Mouse (Mus musculus) small intestine, adult 2 months (tissue): Measurements from ENCODE around the gene Gm9945. TPM values are rescaled to one million over a fixed set of nuclear protein-coding genes. Genes with fewer than 3 reads are reported as not detected.
A peak's percentile ranks its signal among the peaks of the same experiment; 100 is the strongest.

Source experiments
- H3K27ac ChIP-seq: fragments of 200-500 bp; 2 replicates; pipeline ENCODE4 v1.5.1; 2012; ENCODE audit warnings: low read depth, low read length, control low read depth, inconsistent platforms; ENCODE audit not compliant: insufficient read depth
- H3K27me3 ChIP-seq: fragments of 200-500 bp; 2 replicates; pipeline ENCODE4 v1.6.1; 2012; ENCODE audit warnings: mild to moderate bottlenecking, moderate library complexity, low read length, inconsistent platforms; ENCODE audit not compliant: control insufficient read depth, insufficient read depth
- H3K36me3 ChIP-seq: fragments of 200-500 bp; 2 replicates; pipeline ENCODE4 v1.6.1; 2012; ENCODE audit warnings: mild to moderate bottlenecking, low read length, control low read depth, inconsistent platforms; ENCODE audit not compliant: control insufficient read depth, insufficient read depth
- H3K4me1 ChIP-seq: fragments of 200-500 bp; 2 replicates; pipeline ENCODE4 v1.6.1; 2012; ENCODE audit warnings: low read length, inconsistent platforms, mixed read lengths; ENCODE audit not compliant: control insufficient read depth, insufficient read depth, insufficient read length
- H3K4me3 ChIP-seq: fragments of 200-500 bp; 2 replicates; pipeline ENCODE4 v1.5.1; 2012; ENCODE audit warnings: low read depth, mild to moderate bottlenecking, control low read depth, inconsistent platforms, low read length, moderate library complexity
- CTCF ChIP-seq: fragments of 200-500 bp; IDR thresholded peaks from 2 replicates; pipeline ENCODE4 v1.5.1; 2012; ENCODE audit warnings: low read depth, mild to moderate bottlenecking, control low read depth, inconsistent platforms, low read length, moderate library complexity, mixed read lengths; ENCODE audit not compliant: insufficient replicate concordance, insufficient read length; ENCODE audit errors: extremely low read depth
- POLR2A ChIP-seq: fragments of 200-500 bp; IDR thresholded peaks from 2 replicates; pipeline ENCODE4 v1.6.1; 2012; ENCODE audit warnings: low read depth, mild to moderate bottlenecking, control low read depth, inconsistent platforms, low read length, moderate library complexity
- WGBS: fragments of 180-500 bp; shearing (Covaris S2); methylation state at CpG from one replicate; pipeline ENCODE4 v1.1.7; 2018; 5-methylcytosine and 5-hydroxymethylcytosine counted together
- polyA plus RNA-seq: library from polyadenylated mRNA; depleted of rRNA; stranded (reverse); fragments of >200 nt; gene quantifications from 2 replicates; pipeline ENCODE4 v1.2.3, GENCODE M21; 2012; rRNA removed

Gene Gm9945
- not detected in 2 replicates for polyA plus RNA-seq

- WGBS = under 1% methylated on average over 40 of the region's 40 CpGs
- TF ChIP-seq POLR2A (peak; percentile 51; the same call in 1 of the 2 replicates), CTCF (0 out of 2 replicates have a peak, but pooled peaks have one; percentile 9)
- H3K27me3 ChIP-seq = no peaks in the 10 kb centered on the region; the same call in 1 of the 2 replicates
- H3K36me3 ChIP-seq = no peaks in the 10 kb centered on the region
- peaks cover 12% of the 10 kb centered on the region for H3K4me1 ChIP-seq
- H3K4me3 ChIP-seq = peak within 1 kb of the TSS; percentile 79
- H3K27ac ChIP-seq = peak within 1 kb of the TSS; percentile 80
Measured at GRCm38 (mm10) chr11:53479783-53480301, at the start of gene Gm9945, which contains the start of gene Sowaha. TSS of gene Gm9945 (plus strand) at chr11:53480166. TSS of gene Sowaha (minus strand) at chr11:53480274.

- Histone ChIP-seq H3K36me3 (peaks cover 12% of the 10 kb centered on the region), H3K27me3 (no peaks in the 10 kb centered on the region), H3K4me1 (peaks cover 31% of the 10 kb centered on the region), H3K4me3 (peak overlapping the region; percentile 96), H3K27ac (peak overlapping the region; percentile 100)
- TF ChIP-seq CTCF (no peak), POLR2A (no peak)
- under 1% methylated on average over 34 of the region's 34 CpGs for WGBS
Measured at GRCm38 (mm10) chr11:53430300-53430669, 49.7 kb upstream of the Gm9945 start.

GRCm38 (mm10) chr11:53430670-53431346 lies 49.2 kb upstream of the Gm9945 start, which contains the start of the genes Uqcrq and Gdf9:
TSS of gene Uqcrq (minus strand) at chr11:53430831.
TSS of gene Gdf9 (plus strand) at chr11:53431023.
- TF ChIP-seq POLR2A = peak; percentile 82
- no peak for TF ChIP-seq CTCF
- Histone ChIP-seq H3K36me3 (peaks cover 12% of the 10 kb centered on the region), H3K27me3 (no peaks in the 10 kb centered on the region), H3K4me1 (peaks cover 27% of the 10 kb centered on the region), H3K4me3 (peak within 1 kb of the TSS; percentile 96), H3K27ac (peak within 1 kb of the TSS; percentile 100)
- WGBS = under 1% methylated on average over 44 of the region's 44 CpGs

- TF ChIP-seq CTCF (no peak), POLR2A (no peak)
- peaks cover 23% of the 10 kb centered on the region for H3K4me1 ChIP-seq
- WGBS = 4% methylated on average over 9 of the region's 9 CpGs
- H3K4me3 ChIP-seq = peak overlapping the region; percentile 96
- H3K36me3 ChIP-seq = peaks cover 12% of the 10 kb centered on the region
- H3K27me3 ChIP-seq = no peaks in the 10 kb centered on the region
- H3K27ac ChIP-seq = peak overlapping the region; percentile 88
Measured at GRCm38 (mm10) chr11:53431347-53432056, 48.5 kb upstream of the Gm9945 start.

GRCm38 (mm10) chr11:53433057-53433456 lies 46.9 kb upstream of the Gm9945 start:
- Histone ChIP-seq H3K27me3 (no peaks in the 10 kb centered on the region), H3K4me3 (no peak overlapping the region), H3K4me1 (peaks cover 19% of the 10 kb centered on the region), H3K27ac (no peak overlapping the region), H3K36me3 (peaks cover 9% of the 10 kb centered on the region)
- WGBS = 24% methylated on average over 6 of the region's 6 CpGs
- TF ChIP-seq CTCF (no peak), POLR2A (no peak)

GRCm38 (mm10) chr11:53435504-53435903 lies 44.5 kb upstream of the Gm9945 start:
- no peak for TF ChIP-seq POLR2A
- TF ChIP-seq CTCF = no peak
- H3K27ac ChIP-seq = no peak overlapping the region
- H3K27me3 ChIP-seq = no peaks in the 10 kb centered on the region
- H3K36me3 ChIP-seq = no peaks in the 10 kb centered on the region
- H3K4me3 ChIP-seq = no peak overlapping the region
- peaks cover 8% of the 10 kb centered on the region; the same call in 1 of the 2 replicates for H3K4me1 ChIP-seq
- WGBS = 77% methylated on average over 8 of the region's 8 CpGs
